Mouse (Mus musculus) bone marrow, adult 2 months (tissue): ENCODE measurements around the gene Gm17324.

Source experiments
- CTCF ChIP-seq: fragments of 200-500 bp; IDR thresholded peaks from 2 replicates; pipeline ENCODE4 v1.5.1; 2011; ENCODE audit warnings: low read length, control low read depth; ENCODE audit not compliant: control insufficient read depth, insufficient read depth
- POLR2A ChIP-seq: fragments of 200-500 bp; IDR thresholded peaks from 2 replicates; pipeline ENCODE4 v1.6.1; 2011; ENCODE audit warnings: low read depth, mild to moderate bottlenecking, control low read depth, low read length, borderline replicate concordance; ENCODE audit not compliant: control insufficient read depth

GRCm38 (mm10) chr9:78447606-78447972 is 997 bp downstream of the Gm17324 start:
- no peak for TF ChIP-seq POLR2A
- no peak for TF ChIP-seq CTCF
